Mouse (Mus musculus): ENCODE data around the gene Hdgfl2.

Gene Hdgfl2

GRCm38 (mm10) chr17:56128246-56128645 lies 48.8 kb downstream of the Hdgfl2 start:
- in situ Hi-C loops (cut with MboI): no loop called here

DNA sequence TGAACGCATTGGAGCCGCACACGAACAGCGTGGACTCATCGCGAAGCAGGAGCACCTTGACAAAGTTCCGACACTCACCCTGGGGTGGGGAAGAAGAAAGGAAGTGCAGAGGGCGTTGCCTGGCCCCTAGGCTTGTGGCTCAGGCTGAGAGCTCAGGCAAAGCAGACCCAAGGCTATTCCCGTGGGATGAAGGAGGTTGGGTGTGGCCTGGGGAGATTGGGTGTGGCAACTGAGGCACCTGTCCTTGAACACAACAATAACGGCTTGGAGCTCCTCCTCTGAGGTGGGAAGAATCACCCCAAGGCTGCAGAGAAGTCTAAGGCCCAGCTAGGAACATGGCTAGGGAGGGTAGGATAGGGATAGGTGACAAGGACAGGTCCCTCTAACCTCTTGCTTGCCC lies 51.7 kb downstream of the Hdgfl2 start:
- in situ Hi-C loops (cut with MboI): no loop called here

DNA sequence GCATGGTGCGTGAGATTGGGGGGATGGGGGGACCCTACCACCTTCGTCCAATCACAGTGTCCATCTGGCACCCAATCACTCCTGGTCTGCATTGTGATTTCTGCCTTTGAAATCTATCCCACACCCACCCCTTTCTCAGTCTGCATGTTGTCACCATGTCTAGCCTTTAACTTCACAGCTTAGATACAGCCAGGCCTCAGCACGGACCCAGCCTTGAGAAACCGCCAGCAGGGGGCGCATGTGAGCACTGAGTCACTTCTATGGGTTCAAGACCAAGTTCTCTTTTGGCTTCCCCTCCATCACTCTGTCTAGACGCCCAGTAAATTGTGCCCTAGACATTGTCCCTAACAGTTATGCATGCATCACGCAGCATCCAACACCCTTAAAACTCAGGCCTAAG lies 52.4 kb downstream of the Hdgfl2 start:
- in situ Hi-C loops (cut with MboI): no loop called here

- in situ Hi-C loops (cut with MboI): no loop called here
These were observed 53.2 kb downstream of the Hdgfl2 start for GRCm38 (mm10) chr17:56132661-56133060.

GRCm38 (mm10) chr17:56133457-56134363 lies 54.3 kb downstream of the Hdgfl2 start:
- in situ Hi-C loops (cut with MboI): no loop called here

GRCm38 (mm10) chr17:56134463-56134971 lies 55.1 kb downstream of the Hdgfl2 start:
- in situ Hi-C loops (cut with MboI): no loop called here

GRCm38 (mm10) chr17:56136558-56136957 lies 57.1 kb downstream of the Hdgfl2 start:
- in situ Hi-C loops (cut with MboI): no loop called here

GRCm38 (mm10) chr17:56137839-56138613 lies 58.6 kb downstream of the Hdgfl2 start:
- in situ Hi-C loops (cut with MboI): no loop called here

GRCm38 (mm10) chr17:56139355-56139754 lies 59.9 kb downstream of the Hdgfl2 start:
- in situ Hi-C loops (cut with MboI): no loop called here

GRCm38 (mm10) chr17:56139858-56140595 lies 60.6 kb downstream of the Hdgfl2 start, which contains the start of gene Sema6b:
TSS of gene Sema6b (minus strand) at chr17:56140343.
- in situ Hi-C loops (cut with MboI): no loop called here

- in situ Hi-C loops (cut with MboI): no loop called here
These were observed 62.5 kb downstream of the Hdgfl2 start for GRCm38 (mm10) chr17:56141702-56142605.

- in situ Hi-C loops (cut with MboI): no loop called here
These were observed 65.1 kb downstream of the Hdgfl2 start for GRCm38 (mm10) chr17:56144546-56144945.

DNA sequence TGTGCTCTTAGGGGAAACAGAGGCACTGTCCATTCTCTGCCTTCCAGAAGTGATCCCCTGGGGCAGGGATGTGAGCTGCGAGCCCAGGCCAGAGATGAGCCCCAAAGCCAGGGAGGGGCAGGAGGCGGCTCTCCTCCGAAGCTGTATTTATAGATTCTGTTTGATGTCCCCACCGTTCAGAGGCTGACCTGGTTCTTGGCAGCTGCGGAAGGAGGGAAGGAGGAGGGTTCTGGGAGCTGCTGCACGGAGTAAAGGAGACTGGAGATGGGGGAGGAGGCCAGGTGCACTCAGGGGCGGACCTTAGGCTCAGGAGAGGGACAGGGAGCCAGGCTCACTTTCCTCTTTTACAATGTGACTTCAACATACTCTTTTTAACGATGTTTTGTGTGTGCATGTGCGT lies 66.7 kb downstream of the Hdgfl2 start:
- in situ Hi-C loops (cut with MboI): no loop called here

- in situ Hi-C loops (cut with MboI): no loop called here
These were observed 68.0 kb downstream of the Hdgfl2 start for GRCm38 (mm10) chr17:56147420-56147819.

- in situ Hi-C loops (cut with MboI): no loop called here
These were observed 68.8 kb downstream of the Hdgfl2 start for GRCm38 (mm10) chr17:56148280-56148679.

GRCm38 (mm10) chr17:56148790-56149618 lies 69.6 kb downstream of the Hdgfl2 start:
- in situ Hi-C loops (cut with MboI): no loop called here

DNA sequence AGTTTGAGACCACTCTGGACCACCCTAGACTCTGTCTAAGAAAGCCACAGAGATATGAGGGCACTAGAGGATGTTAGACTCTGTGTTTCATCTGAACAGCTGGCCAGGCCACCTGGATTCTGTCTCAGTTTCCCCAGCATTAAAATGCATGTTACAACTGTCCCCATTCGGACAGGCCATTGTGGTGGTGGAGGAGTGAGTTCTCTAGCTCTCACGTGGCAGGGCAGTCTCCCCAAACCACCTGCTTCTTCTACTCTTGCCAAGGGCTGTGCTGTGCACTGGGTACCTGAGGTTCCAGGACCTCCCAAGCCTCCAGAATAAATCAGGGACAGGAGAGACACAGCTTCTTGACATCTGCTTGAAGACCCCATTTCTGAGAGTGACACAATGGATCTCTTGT lies 70.5 kb downstream of the Hdgfl2 start:
- in situ Hi-C loops (cut with MboI): no loop called here
